In genomic region chr8:26888050-26888449, GRCm38 (mm10) we compare ENCODE assay signal across 17 mouse cellular contexts.
DNase-seq lines count a peak whose midpoint lies in the region; ATAC-seq and TF ChIP-seq lines count a peak whose summit lies in the region.
"Had no signal": no experiment of that assay in that cellular context is flagged by ENCODE, and none has a peak within 500 bp of the region (broad histone marks: within the 10 kb centered on the region; RNA-seq: fewer than 3 reads in every experiment).

No protein-coding gene starts in this region.

- peak; percentile 28 for DNase-seq in kidney, postnatal 0 days (ENCODE audit: low spot score)
- no peak for DNase-seq in kidney, postnatal 10 days
- DNase-seq in A20 (ENCODE audit: low read depth, low spot score), result peak; percentile 31
- peak; percentile 19 for DNase-seq in c-Kit-positive CD71-negative TER-119-negative erythroid progenitor cells, embryonic 14.5 days (ENCODE audit: low read depth)
- DNase-seq in thymus, adult 18-20 months, result no peak
- DNase-seq: adrenal gland, postnatal 25 days; cerebellum, adult 8-10 months; gastrocnemius, postnatal 25 days; heart, postnatal 4 days; liver; liver, postnatal 0 days; midbrain, embryonic 14.5 days; thymus, postnatal 14 days had no signal

- TF ChIP-seq CTCF in kidney, postnatal 0 days (IDR thresholded peaks at IDR 0.05; ENCODE audit: low read depth), result no peak

- H3K4me1 ChIP-seq in kidney, postnatal 0 days (replicated peaks; ENCODE audit: insufficient read depth, low read length), result no peaks in the 10 kb centered on the region; the same call in 1 of the 2 replicates
- peaks cover 6% of the 10 kb centered on the region for H3K4me1 ChIP-seq in forebrain, embryonic 16.5 days (replicated peaks; ENCODE audit: control insufficient read depth, insufficient read depth, low read length)

- no peak overlapping the region for H3K27ac ChIP-seq in kidney, postnatal 0 days
- H3K27ac ChIP-seq in forebrain, embryonic 16.5 days (ENCODE audit: low read length), result no peak overlapping the region
- H3K27ac ChIP-seq: hindbrain, postnatal 0 days had no signal

- no peak overlapping the region for H3K4me2 ChIP-seq in kidney, postnatal 0 days (ENCODE audit: low read length)
- no peak overlapping the region for H3K4me2 ChIP-seq in forebrain, embryonic 16.5 days (ENCODE audit: low read length)
- H3K4me2 ChIP-seq: heart, embryonic 12.5 days had no signal

- no peak overlapping the region for H3K9ac ChIP-seq in kidney, postnatal 0 days (ENCODE audit: low read depth, low read length)
- no peak overlapping the region for H3K9ac ChIP-seq in forebrain, embryonic 16.5 days (replicated peaks; ENCODE audit: low read depth, low read length)
- H3K9ac ChIP-seq: heart, embryonic 12.5 days; liver, postnatal 0 days had no signal

- H3K4me3 ChIP-seq in kidney, postnatal 0 days (replicated peaks; ENCODE audit: low read depth, low read length), result no peak overlapping the region
- no peak overlapping the region for H3K4me3 ChIP-seq in forebrain, embryonic 16.5 days (replicated peaks; ENCODE audit: low read length)
- H3K4me3 ChIP-seq: heart, embryonic 12.5 days had no signal

- ATAC-seq in kidney, postnatal 0 days (replicated peaks; ENCODE audit: low FRiP score, low read depth), result peak; percentile 34; the same call in 1 of the 2 replicates
- peak; percentile 72 for ATAC-seq in monocyte, adult 5-6 weeks (replicated peaks; ENCODE audit: insufficient number of reproducible peaks, low FRiP score, low TSS enrichment, poor library complexity, severe bottlenecking)
- ATAC-seq in forebrain, embryonic 16.5 days, result no peak
- ATAC-seq: hindbrain, postnatal 0 days; liver, postnatal 0 days had no signal

- no peaks in the 10 kb centered on the region for H3K36me3 ChIP-seq in kidney, postnatal 0 days (ENCODE audit: insufficient read depth, low read length)
- no peaks in the 10 kb centered on the region for H3K36me3 ChIP-seq in forebrain, embryonic 16.5 days (ENCODE audit: control insufficient read depth, insufficient read depth)
- H3K36me3 ChIP-seq: heart, embryonic 12.5 days had no signal

- H3K9me3 ChIP-seq in kidney, postnatal 0 days (replicated peaks; ENCODE audit: low read length), result no peaks in the 10 kb centered on the region
- no peaks in the 10 kb centered on the region for H3K9me3 ChIP-seq in forebrain, embryonic 16.5 days (ENCODE audit: control insufficient read depth, low read length)
- H3K9me3 ChIP-seq: heart, embryonic 12.5 days had no signal

- H3K27me3 ChIP-seq in kidney, postnatal 0 days (ENCODE audit: insufficient read depth, low read length), result no peaks in the 10 kb centered on the region
- no peaks in the 10 kb centered on the region for H3K27me3 ChIP-seq in forebrain, embryonic 16.5 days (replicated peaks; ENCODE audit: control insufficient read depth, insufficient read depth, low read length)
- H3K27me3 ChIP-seq: heart, embryonic 12.5 days had no signal

- WGBS in kidney, postnatal 0 days, result 57% methylated on average over 3 of the region's 3 CpGs
- WGBS in forebrain, embryonic 16.5 days, result 88% methylated on average over 3 of the region's 3 CpGs

Comparison
In these comparisons a context has a peak if more than half of its experiments do, and no peak if none do; other contexts are left out.
1. DNase-seq: peak in kidney, postnatal 0 days (single experiment), A20 (single experiment) and c-Kit-positive CD71-negative TER-119-negative erythroid progenitor cells, embryonic 14.5 days (single experiment); none in kidney, postnatal 10 days (single experiment) and thymus, adult 18-20 months (0 of 2).